Mouse (Mus musculus) heart, postnatal 25 days (tissue): Measurements from ENCODE around the gene Foxd1. TPM values are rescaled to one million over a fixed set of nuclear protein-coding genes. Genes with fewer than 3 reads are reported as not detected.

Source experiments
- DNase-seq: peaks from one replicate; pipeline ENCODE4 v3.0.0; 2022; ENCODE audit warnings: low spot score
- intact Hi-C: fragments of 180-260 bp; cut with DNase I; formaldehyde crosslinking; loops from one replicate; pipeline ENCODE4 v1.15.1; 2025
- total RNA-seq, 2 experiments: library from RNA; stranded (reverse); gene quantifications; 2 replicates each; pipeline ENCODE4 v1.2.3; 2021

Foxd1 gene
- total RNA-seq: under 1 TPM in 1 of 2 experiments, not detected in 1; 0.05 TPM

DNA sequence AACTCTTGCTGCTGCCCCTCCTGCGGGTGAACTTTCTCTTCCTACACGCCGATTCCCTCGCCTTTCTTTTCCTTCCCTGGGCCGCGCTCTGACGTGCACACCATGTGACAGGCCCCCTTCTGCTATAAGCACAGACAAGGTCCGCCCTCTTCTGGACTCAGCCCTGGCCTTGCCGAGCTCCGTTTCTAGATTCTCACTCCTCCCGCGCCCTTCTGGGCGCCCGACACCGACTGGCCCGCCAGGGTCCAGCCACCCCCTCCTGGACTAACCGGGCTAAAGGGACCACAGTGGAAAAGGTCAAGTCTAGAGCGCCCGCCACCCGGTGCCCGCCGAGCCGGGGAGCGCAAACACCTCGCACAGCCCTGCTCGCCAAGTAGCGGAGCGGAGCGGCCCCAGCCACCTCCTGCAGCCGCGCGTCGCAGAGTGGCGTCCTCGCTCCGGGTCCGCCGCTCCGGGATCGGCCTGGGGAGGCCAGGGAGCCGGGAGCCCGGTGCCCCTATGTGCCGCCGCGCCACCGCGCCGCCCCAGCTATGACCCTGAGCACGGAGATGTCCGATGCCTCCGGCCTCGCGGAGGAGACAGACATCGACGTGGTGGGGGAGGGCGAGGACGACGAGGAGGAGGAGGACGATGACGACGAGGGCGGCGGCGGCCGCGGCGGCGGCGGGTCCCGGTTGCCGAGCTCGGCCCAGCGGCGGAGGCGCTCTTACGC lies at the start of gene Foxd1:
TSS of gene Foxd1 (plus strand) at position 153 of the 712 bp plus-strand sequence.
- no peak for DNase-seq
- intact Hi-C loops: loop anchor here (5.0 kb wide), 1 partner anchor 148 kb away; no protein-coding TSS in a partner anchor

- intact Hi-C loops: no loop called here
- no peak for DNase-seq
These were observed 48.8 kb upstream of the Foxd1 start for GRCm38 (mm10) chr13:98305257-98305656.

GRCm38 (mm10) chr13:98306393-98306792 lies 47.6 kb upstream of the Foxd1 start:
- no peak for DNase-seq
- intact Hi-C loops: no loop called here

DNA sequence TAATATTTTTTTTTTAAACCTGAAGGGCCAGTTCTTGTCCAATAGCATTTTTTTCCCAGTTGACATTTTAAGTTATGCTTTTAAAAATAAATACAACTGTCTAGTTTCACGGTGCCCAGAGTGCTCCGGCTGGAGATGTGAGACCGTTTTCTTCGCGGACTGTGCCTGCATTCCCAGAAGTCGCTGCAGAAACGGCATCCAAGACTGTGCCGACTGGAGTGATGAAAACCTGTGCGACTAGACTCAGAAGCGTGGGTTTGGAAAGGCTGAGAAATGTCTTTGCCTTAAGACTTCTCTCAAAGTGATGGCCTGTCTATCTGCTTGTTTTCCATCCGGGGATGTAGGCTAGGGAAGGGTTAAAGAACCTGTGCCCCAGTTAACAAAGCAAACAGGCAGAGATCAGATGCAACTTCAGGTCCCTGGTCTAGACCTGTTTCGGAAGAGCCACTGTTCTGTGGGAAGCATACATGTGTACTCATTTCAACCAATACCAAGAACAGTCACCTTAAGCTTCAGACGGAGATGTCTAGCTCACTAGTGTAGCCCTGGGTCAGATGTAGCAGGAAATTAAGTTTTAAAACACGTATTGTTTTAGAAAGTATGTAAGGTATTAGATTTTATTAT lies 47.1 kb upstream of the Foxd1 start:
- intact Hi-C loops: no loop called here
- no peak for DNase-seq

DNA sequence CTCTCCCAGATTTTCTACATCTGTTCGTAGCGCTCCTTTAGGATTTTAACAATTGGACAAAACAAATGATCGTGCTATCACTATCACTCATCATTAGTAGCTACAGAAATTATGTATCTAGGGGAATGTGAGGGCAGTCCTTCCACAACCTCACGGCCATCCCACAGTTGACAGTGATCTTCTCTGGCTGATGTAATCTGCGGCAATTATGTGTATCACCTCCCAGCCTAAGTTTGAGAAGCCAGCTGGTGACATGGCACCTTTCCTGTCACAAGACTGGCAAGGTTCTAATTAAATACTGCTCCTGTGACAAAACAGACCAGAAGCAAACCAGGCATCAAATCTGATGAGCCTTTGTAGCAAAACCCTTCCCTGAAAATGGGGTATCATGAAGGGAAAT lies 46.0 kb upstream of the Foxd1 start:
- no peak for DNase-seq
- intact Hi-C loops: no loop called here

- no peak for DNase-seq
- intact Hi-C loops: no loop called here
These were observed 45.3 kb upstream of the Foxd1 start for GRCm38 (mm10) chr13:98308724-98309123.

- DNase-seq: no peak
- intact Hi-C loops: no loop called here
These were observed 42.4 kb upstream of the Foxd1 start for GRCm38 (mm10) chr13:98311597-98311996.

GRCm38 (mm10) chr13:98313631-98314030 lies 40.4 kb upstream of the Foxd1 start:
- intact Hi-C loops: loop anchor here (2.0 kb wide), 1 partner anchor 49 kb away; no protein-coding TSS in a partner anchor
- no peak for DNase-seq

- intact Hi-C loops: loop anchor here (2.0 kb wide), 1 partner anchor 50 kb away; no protein-coding TSS in a partner anchor
- no peak for DNase-seq
These were observed 38.9 kb upstream of the Foxd1 start for GRCm38 (mm10) chr13:98315124-98315523.

DNA sequence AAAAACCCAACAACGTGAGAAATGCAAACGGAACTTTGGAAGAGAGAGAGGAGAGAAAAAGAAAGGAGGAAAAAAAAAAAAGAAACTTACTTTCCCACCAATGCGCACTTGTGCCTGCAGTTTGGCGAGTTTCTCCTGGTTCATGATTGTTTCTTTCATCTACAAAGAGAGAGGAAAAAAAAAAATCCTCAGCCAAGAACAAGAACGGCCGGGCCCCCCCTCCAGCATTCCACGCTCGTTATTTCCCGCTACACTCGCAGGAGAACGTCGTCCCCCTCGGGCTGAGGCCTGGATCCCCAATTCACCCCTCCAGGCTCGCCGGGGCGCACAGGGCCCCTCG lies 37.9 kb upstream of the Foxd1 start:
- intact Hi-C loops: no loop called here
- DNase-seq: no peak

- intact Hi-C loops: no loop called here
- peak; percentile 88 for DNase-seq
These were observed 37.4 kb upstream of the Foxd1 start, which contains the start of gene Btf3 for GRCm38 (mm10) chr13:98316480-98317245. Btf3 (minus strand) TSS chr13:98317006.

DNA sequence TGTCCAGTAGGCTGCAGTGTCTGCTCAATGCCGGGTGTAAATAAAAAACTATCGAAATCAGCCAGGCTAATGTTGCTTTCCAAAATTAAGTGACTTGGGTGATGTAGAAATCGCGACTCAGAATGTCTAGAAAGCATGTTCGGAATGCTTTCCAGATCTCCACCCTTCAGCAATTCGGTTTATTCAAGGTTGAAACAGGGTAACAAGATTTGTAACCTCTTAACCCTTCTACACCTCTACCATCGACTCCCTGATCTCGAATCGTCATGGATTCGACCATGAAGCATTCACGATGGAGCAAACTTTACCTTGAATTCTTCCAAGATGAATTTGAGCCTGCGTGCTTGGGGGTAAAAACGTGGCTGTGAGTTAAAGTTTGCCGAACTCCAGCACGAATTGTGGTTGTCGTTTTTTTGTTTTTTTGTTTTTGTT lies 36.8 kb upstream of the Foxd1 start:
- intact Hi-C loops: no loop called here
- no peak for DNase-seq

GRCm38 (mm10) chr13:98317911-98318310 lies 36.1 kb upstream of the Foxd1 start:
- intact Hi-C loops: no loop called here
- no peak for DNase-seq

DNA sequence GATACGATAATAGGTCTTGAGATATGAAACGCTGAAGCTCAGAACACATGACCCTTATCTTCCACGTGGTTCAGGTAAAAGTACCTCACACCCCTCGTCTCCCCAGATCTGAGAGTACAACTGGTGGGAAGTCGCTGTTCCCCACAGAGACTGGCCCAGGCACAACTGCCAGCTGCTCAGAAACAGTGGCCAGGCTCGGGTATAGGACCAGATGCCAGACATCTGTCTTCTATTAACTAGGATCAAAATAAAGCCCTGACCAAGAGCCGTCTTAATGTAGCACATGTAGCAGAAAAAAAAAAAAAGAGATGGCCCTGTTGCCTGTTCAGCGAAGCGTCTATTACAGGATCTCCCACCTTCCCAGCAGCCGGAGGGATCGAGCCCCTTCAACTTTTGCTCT lies 29.0 kb upstream of the Foxd1 start:
- DNase-seq: no peak
- intact Hi-C loops: no loop called here

GRCm38 (mm10) chr13:98332106-98332505 lies 21.9 kb upstream of the Foxd1 start:
- intact Hi-C loops: no loop called here
- DNase-seq: no peak

- intact Hi-C loops: no loop called here
These were observed 17.8 kb upstream of the Foxd1 start for GRCm38 (mm10) chr13:98336205-98336604.

GRCm38 (mm10) chr13:98340506-98340905 lies 13.5 kb upstream of the Foxd1 start:
- peak; percentile 4 for DNase-seq

More at GRCm38 (mm10) chr13:98336205-98336604, 17.8 kb upstream of the Foxd1 start:
- no peak for DNase-seq

DNA sequence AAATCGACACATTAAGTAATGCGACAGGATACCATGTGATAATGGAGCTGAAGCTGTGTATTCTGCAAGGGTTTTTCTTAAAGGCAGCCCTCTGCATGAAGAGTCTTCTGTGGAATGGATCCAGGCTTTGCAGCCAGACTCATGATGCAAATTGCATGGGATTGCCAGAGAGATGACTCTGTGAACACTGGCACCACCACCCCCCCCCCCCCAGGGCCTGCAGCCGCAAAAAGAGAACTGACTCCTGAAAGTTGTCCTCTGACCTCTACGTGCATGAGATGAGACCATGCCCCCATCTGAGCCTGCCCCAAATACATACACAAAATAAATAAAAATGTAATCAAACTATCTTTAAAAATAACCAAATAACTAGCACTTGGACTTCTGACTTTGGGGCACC lies 4.6 kb upstream of the Foxd1 start:
- DNase-seq: no peak
- intact Hi-C loops: no loop called here

More at GRCm38 (mm10) chr13:98340506-98340905, 13.5 kb upstream of the Foxd1 start:
- intact Hi-C loops: no loop called here

DNA sequence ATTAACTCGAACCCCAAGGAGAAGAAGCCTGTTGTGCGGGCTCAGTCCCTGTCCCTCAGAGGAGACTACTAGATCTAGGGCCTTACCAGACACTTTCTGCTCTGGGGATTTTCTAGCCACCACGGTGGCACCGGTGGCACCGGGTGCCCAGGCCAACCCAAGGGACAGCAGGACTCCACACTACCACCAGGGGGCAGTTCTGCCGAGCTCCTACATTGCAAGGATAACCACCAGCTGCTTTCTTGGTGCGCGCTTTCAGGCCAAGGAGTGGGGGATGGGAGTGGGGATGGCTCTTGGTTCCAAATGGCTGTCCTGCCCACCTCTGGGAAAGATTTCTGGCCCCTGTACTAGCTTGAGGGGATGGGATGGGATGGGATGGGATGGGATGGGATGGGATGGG lies 2.5 kb upstream of the Foxd1 start:
- intact Hi-C loops: loop anchor here (5.0 kb wide), 1 partner anchor 151 kb away; no protein-coding TSS in a partner anchor
- no peak for DNase-seq

DNA sequence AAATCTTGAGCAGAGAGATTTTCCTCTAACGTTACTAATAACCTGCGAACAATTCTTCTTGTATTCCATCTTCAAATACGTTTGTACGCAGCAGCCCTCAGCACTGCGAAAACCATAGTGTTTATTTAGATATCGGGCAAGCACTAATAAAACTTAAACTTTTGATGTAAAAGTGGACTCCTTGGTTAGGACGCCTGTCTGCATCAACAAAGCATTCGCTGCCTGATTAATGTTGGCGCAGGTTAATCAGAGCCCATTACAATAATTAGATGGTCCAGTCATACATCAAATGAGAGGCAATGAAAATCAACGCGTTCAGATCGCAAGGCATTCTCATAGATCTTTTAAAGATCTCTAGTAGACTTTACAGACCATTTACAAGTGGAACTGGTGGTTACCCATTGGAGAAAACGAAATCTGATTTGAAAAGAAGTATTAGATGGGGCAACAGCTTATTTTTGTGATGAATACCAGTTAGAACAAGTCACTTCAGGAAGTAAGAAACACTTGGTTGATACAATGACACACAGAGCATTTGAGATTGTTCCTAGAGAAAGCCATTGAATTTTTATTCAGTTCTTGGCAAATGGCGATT lies 1.6 kb upstream of the Foxd1 start:
- intact Hi-C loops: loop anchor here (5.0 kb wide), 1 partner anchor 150 kb away; no protein-coding TSS in a partner anchor

More for the DNA sequence above, 1.6 kb upstream of the Foxd1 start:
- DNase-seq: no peak
